Mouse (Mus musculus): ENCODE measurements at regions not wholly inside any gene's neighbourhood (a gene's known extent, or its start where the extent isn't known, plus 50 kb on each side); places are given as distances from the start of the nearest gene placed in this dataset.

DNA sequence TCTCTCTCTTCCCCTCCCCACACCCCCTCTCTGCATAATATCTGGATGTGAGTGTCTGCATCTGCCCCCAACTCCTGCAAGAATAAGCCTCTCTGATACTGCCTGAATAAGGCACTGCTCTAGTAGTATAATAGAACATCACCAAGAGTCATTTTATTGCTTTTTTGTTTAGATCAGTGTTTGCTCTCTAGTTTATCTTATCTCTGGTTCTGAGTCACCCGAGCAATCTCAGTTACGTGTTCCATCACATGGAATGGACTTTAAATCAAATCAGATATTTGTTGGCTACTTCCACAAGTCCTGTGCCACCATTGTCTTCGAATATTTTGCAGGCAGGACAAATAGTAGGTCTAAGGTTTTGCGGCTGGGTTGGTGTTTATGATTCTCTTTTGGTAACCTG, 131.5 kb downstream of the Ube2e3 start:
- no peak for TF ChIP-seq CTCF (IDR thresholded peaks at IDR 0.05; ENCODE audit: borderline replicate concordance, insufficient read depth, low read depth, low read length)
- TF ChIP-seq POLR2A (IDR thresholded peaks at IDR 0.05; ENCODE audit: borderline replicate concordance, insufficient read depth, low read length): no peak
- Histone ChIP-seq H3K4me1 (ENCODE audit: control insufficient read depth, insufficient read depth, low read length) (no peaks in the 10 kb centered on the region), H3K27ac (ENCODE audit: insufficient read depth, low read length) (no peak overlapping the region), H3K4me3 (replicated peaks; ENCODE audit: insufficient read depth, low read depth, low read length) (no peak overlapping the region), H3K27me3 (ENCODE audit: control insufficient read depth, insufficient read depth, low read length) (no peaks in the 10 kb centered on the region)
- DNase-seq: no peak
- WGBS: 95% methylated on average over 4 of the region's 4 CpGs

GRCm38 (mm10) chr2:79004862-79005261, 136.9 kb downstream of the Ube2e3 start:
- H3K27me3 ChIP-seq (ENCODE audit: control insufficient read depth, insufficient read depth, low read length): no peaks in the 10 kb centered on the region
- no peaks in the 10 kb centered on the region for H3K4me1 ChIP-seq (ENCODE audit: control insufficient read depth, insufficient read depth, low read length)
- TF ChIP-seq CTCF (IDR thresholded peaks at IDR 0.05; ENCODE audit: borderline replicate concordance, insufficient read depth, low read depth, low read length): no peak
- no peak for TF ChIP-seq POLR2A (IDR thresholded peaks at IDR 0.05; ENCODE audit: borderline replicate concordance, insufficient read depth, low read length)
- no peak overlapping the region for H3K4me3 ChIP-seq (replicated peaks; ENCODE audit: insufficient read depth, low read depth, low read length)
- no peak for DNase-seq
- H3K27ac ChIP-seq (ENCODE audit: insufficient read depth, low read length): no peak overlapping the region
- WGBS: 73% methylated on average over 1 of the region's 1 CpGs

GRCm38 (mm10) chr2:79008642-79009041, 140.7 kb downstream of the Ube2e3 start:
- DNase-seq: no peak
- H3K27ac ChIP-seq (ENCODE audit: insufficient read depth, low read length): no peak overlapping the region
- TF ChIP-seq CTCF (IDR thresholded peaks at IDR 0.05; ENCODE audit: borderline replicate concordance, insufficient read depth, low read depth, low read length): no peak
- TF ChIP-seq POLR2A (IDR thresholded peaks at IDR 0.05; ENCODE audit: borderline replicate concordance, insufficient read depth, low read length): no peak
- no peaks in the 10 kb centered on the region for H3K4me1 ChIP-seq (ENCODE audit: control insufficient read depth, insufficient read depth, low read length)
- no peaks in the 10 kb centered on the region for H3K27me3 ChIP-seq (ENCODE audit: control insufficient read depth, insufficient read depth, low read length)
- WGBS: 83% methylated on average over 3 of the region's 3 CpGs
- no peak overlapping the region for H3K4me3 ChIP-seq (replicated peaks; ENCODE audit: insufficient read depth, low read depth, low read length)

GRCm38 (mm10) chr2:79009791-79010190, 141.9 kb downstream of the Ube2e3 start:
- no peak for TF ChIP-seq POLR2A (IDR thresholded peaks at IDR 0.05; ENCODE audit: borderline replicate concordance, insufficient read depth, low read length)
- no peak for TF ChIP-seq CTCF (IDR thresholded peaks at IDR 0.05; ENCODE audit: borderline replicate concordance, insufficient read depth, low read depth, low read length)
- no peaks in the 10 kb centered on the region for H3K4me1 ChIP-seq (ENCODE audit: control insufficient read depth, insufficient read depth, low read length)
- 76% methylated on average over 2 of the region's 2 CpGs for WGBS
- no peak overlapping the region for H3K27ac ChIP-seq (ENCODE audit: insufficient read depth, low read length)
- H3K27me3 ChIP-seq (ENCODE audit: control insufficient read depth, insufficient read depth, low read length): no peaks in the 10 kb centered on the region
- H3K4me3 ChIP-seq (replicated peaks; ENCODE audit: insufficient read depth, low read depth, low read length): no peak overlapping the region
- no peak for DNase-seq

- 58% methylated on average over 2 of the region's 2 CpGs for WGBS
- no peak for DNase-seq
Measured at GRCm38 (mm10) chr2:79010273-79010672, 142.3 kb downstream of the Ube2e3 start.

GRCm38 (mm10) chr2:79018732-79019423, 151.0 kb downstream of the Ube2e3 start:
- 88% methylated on average over 4 of the region's 4 CpGs for WGBS
- H3K4me3 ChIP-seq (replicated peaks; ENCODE audit: insufficient read depth, low read depth, low read length): no peak overlapping the region
- no peaks in the 10 kb centered on the region for H3K27me3 ChIP-seq (ENCODE audit: control insufficient read depth, insufficient read depth, low read length)
- TF ChIP-seq POLR2A (IDR thresholded peaks at IDR 0.05; ENCODE audit: borderline replicate concordance, insufficient read depth, low read length): no peak
- no peak for TF ChIP-seq CTCF (IDR thresholded peaks at IDR 0.05; ENCODE audit: borderline replicate concordance, insufficient read depth, low read depth, low read length)
- no peaks in the 10 kb centered on the region for H3K4me1 ChIP-seq (ENCODE audit: control insufficient read depth, insufficient read depth, low read length)
- DNase-seq: no peak
- no peak overlapping the region for H3K27ac ChIP-seq (ENCODE audit: insufficient read depth, low read length)

More at GRCm38 (mm10) chr2:79010273-79010672, 142.3 kb downstream of the Ube2e3 start:
- TF ChIP-seq CTCF (IDR thresholded peaks at IDR 0.05; ENCODE audit: borderline replicate concordance, insufficient read depth, low read depth, low read length): no peak
- no peak for TF ChIP-seq POLR2A (IDR thresholded peaks at IDR 0.05; ENCODE audit: borderline replicate concordance, insufficient read depth, low read length)
- no peak overlapping the region for H3K27ac ChIP-seq (ENCODE audit: insufficient read depth, low read length)
- no peaks in the 10 kb centered on the region for H3K4me1 ChIP-seq (ENCODE audit: control insufficient read depth, insufficient read depth, low read length)
- no peak overlapping the region for H3K4me3 ChIP-seq (replicated peaks; ENCODE audit: insufficient read depth, low read depth, low read length)
- H3K27me3 ChIP-seq (ENCODE audit: control insufficient read depth, insufficient read depth, low read length): no peaks in the 10 kb centered on the region

- no peaks in the 10 kb centered on the region for H3K27me3 ChIP-seq (ENCODE audit: control insufficient read depth, insufficient read depth, low read length)
- DNase-seq: no peak
- no peak overlapping the region for H3K4me3 ChIP-seq (replicated peaks; ENCODE audit: insufficient read depth, low read depth, low read length)
- TF ChIP-seq CTCF (IDR thresholded peaks at IDR 0.05; ENCODE audit: borderline replicate concordance, insufficient read depth, low read depth, low read length) (no peak), POLR2A (IDR thresholded peaks at IDR 0.05; ENCODE audit: borderline replicate concordance, insufficient read depth, low read length) (no peak)
- WGBS: 96% methylated on average over 2 of the region's 2 CpGs
- no peak overlapping the region for H3K27ac ChIP-seq (ENCODE audit: insufficient read depth, low read length)
- no peaks in the 10 kb centered on the region for H3K4me1 ChIP-seq (ENCODE audit: control insufficient read depth, insufficient read depth, low read length)
Measured at GRCm38 (mm10) chr2:79022954-79023353, 155.0 kb downstream of the Ube2e3 start.

- Histone ChIP-seq H3K4me1 (ENCODE audit: control insufficient read depth, insufficient read depth, low read length) (no peaks in the 10 kb centered on the region), H3K27ac (ENCODE audit: insufficient read depth, low read length) (no peak overlapping the region), H3K4me3 (replicated peaks; ENCODE audit: insufficient read depth, low read depth, low read length) (no peak overlapping the region), H3K27me3 (ENCODE audit: control insufficient read depth, insufficient read depth, low read length) (no peaks in the 10 kb centered on the region)
- WGBS: 98% methylated on average over 4 of the region's 4 CpGs
- DNase-seq: no peak
- TF ChIP-seq CTCF (IDR thresholded peaks at IDR 0.05; ENCODE audit: borderline replicate concordance, insufficient read depth, low read depth, low read length) (no peak), POLR2A (IDR thresholded peaks at IDR 0.05; ENCODE audit: borderline replicate concordance, insufficient read depth, low read length) (no peak)
Measured at GRCm38 (mm10) chr2:79025678-79026077, 157.8 kb downstream of the Ube2e3 start.
